Mouse (Mus musculus) T-helper 17 cell (primary cell): ENCODE measurements around the gene Rpl36a-ps1.

Experiments used
- in situ Hi-C, 2 experiments: fragments of 300-600 bp; cut with MboI, MseI; formaldehyde crosslinking; loops; 1 replicate in 1 of 2; 2 replicates in 1 of 2; pipeline ENCODE4 v1.15.1; 2025; ENCODE audit warnings: high pct_unique_total_duplicates in 2 of 2

The Rpl36a-ps1 gene

DNA sequence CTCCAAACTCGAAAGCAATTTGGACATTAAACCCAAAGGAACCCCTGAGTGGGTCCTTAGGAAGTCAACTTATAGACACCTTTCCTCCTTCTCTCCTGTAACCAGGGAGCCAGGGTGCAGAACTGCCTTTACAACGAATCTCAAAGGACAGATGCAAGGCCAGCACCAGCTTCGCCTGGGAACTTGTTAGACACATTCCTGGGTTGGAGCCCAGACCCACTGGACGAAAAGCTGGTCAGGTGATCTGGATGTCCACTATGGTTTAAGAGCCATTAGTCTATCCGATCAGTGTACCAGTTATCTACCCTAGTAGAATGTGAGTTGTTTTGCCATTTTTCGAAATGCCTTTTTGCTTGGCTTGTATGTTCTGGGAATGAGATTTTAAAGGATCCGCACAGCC lies 41.7 kb downstream of the Rpl36a-ps1 start:
- in situ Hi-C loops: no loop called here

DNA sequence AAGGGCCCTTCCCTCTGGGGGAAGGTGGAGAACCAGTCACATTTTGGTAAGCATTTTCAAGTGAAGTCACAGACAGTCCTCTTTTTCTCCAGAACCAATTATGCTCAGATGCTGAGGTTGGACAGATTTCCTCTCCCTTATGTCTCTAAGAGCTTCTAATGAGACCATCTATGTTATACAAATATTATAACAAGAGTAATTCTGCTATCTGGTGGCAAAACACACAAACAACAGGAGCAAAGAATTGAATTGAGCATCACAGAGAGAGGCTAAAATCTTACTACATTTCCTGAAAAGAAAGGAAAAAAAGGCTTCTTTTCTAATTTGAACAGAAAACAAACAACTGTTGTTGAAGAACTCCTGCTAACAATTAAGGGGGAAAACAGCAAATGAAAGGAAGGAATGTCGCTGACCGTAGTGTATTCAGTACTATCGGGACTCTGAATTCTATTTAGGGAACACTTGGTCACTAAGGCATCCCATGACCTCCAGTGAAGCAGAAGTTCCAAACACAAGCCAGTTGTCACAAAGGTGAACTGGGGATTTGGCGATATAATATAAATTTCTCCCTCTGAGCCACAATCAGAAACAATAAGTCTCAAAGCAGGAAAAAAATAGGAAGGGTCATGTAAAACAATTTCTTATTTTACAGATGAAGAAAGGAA lies 42.4 kb downstream of the Rpl36a-ps1 start:
- in situ Hi-C loops: no loop called here
